Mouse (Mus musculus) heart, adult 2 months (tissue): ENCODE measurements at regions not wholly inside any gene's neighbourhood (a gene's known extent, or its start where the extent isn't known, plus 50 kb on each side); places are given as distances from the start of the nearest gene placed in this dataset.

Experiments used
- CTCF ChIP-seq: fragments of 200-600 bp; IDR thresholded peaks from 2 replicates; pipeline ENCODE4 v1.8.1; 2022; ENCODE audit warnings: antibody characterized with exemption, mild to moderate bottlenecking, moderate library complexity
- EP300 ChIP-seq: fragments of 200-500 bp; IDR thresholded peaks from 2 replicates; pipeline ENCODE4 v1.6.1; 2011; ENCODE audit warnings: low read depth, low read length, control low read depth; ENCODE audit not compliant: insufficient read depth
- POLR2A ChIP-seq: fragments of 200-500 bp; IDR thresholded peaks from 2 replicates; pipeline ENCODE4 v1.6.1; 2011; ENCODE audit warnings: mild to moderate bottlenecking, low read depth, low read length, control low read depth; ENCODE audit not compliant: insufficient read depth

DNA sequence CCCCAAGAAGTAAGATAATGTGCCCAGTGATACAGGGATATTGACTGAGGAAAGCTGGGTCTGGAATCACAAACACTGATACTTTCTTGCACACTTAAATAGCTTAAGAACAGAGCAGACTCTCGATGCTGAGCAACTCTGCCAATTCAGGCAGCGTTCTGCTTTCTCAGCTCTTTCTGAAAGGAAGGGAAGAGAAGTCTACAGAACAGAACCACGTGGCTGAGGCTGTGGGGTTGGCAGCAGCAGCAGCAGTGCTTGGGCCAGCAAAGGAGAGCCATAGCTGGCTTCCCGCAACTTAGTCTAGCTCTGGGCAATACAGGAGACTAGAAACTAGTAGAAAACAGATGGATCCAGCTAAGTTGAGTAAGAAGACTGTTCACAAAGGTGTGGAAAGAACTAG lies 89.8 kb upstream of the Ypel5 start:
- no peak for TF ChIP-seq CTCF
- TF ChIP-seq POLR2A, result no peak
- TF ChIP-seq EP300, result no peak
